Mouse (Mus musculus) adrenal gland, adult (tissue): Measurements from ENCODE around the gene Tmem143.
A peak's percentile ranks its signal among the peaks of the same experiment; 100 is the strongest.
"Not testable (repeated sequence)": the region's sequence is repeated elsewhere in the genome, so short reads cannot be mapped to it uniquely, and the experiment has no call there.

Experiments
- DNase-seq, 2 experiments: peaks; one replicate each; pipeline ENCODE4 v3.0.0; 2022 to 2023; ENCODE audit warnings: low spot score in 1 of 2; ENCODE audit not compliant: inconsistent age in 2 of 2

Tmem143 gene

DNA sequence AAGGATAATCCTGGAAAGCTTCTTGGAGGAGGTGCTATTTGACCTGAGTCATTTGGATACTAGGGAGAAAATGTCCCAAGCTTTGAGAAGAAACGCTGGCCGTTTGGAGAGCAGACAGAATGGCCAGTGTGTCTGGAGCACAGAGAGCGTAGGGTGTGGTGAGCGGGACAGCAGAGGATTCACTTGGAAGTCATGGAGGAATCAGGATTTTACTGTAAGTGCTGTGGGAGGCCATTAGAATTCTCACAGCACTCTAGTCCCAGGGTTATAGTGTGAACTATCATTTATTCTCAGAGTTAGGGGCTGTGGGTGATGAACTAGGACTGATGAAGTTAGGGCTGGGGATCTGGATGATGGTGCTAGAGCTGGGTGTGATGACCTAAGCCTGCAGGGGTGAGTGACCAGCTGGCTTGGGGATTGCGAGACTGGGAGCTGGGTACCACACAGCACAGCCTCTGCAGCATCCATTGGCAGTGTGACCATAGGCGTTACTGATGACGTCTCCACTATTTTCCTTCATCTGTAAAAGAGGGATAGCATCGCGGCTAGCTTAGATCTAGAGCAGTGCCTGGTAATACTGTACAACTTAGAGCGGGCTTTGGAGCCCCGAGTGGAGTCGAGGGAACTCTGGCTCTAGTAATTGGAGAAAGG lies 25.3 kb downstream of the Tmem143 start:
- peak in 1 of 2 experiments; percentile 54 for DNase-seq

DNA sequence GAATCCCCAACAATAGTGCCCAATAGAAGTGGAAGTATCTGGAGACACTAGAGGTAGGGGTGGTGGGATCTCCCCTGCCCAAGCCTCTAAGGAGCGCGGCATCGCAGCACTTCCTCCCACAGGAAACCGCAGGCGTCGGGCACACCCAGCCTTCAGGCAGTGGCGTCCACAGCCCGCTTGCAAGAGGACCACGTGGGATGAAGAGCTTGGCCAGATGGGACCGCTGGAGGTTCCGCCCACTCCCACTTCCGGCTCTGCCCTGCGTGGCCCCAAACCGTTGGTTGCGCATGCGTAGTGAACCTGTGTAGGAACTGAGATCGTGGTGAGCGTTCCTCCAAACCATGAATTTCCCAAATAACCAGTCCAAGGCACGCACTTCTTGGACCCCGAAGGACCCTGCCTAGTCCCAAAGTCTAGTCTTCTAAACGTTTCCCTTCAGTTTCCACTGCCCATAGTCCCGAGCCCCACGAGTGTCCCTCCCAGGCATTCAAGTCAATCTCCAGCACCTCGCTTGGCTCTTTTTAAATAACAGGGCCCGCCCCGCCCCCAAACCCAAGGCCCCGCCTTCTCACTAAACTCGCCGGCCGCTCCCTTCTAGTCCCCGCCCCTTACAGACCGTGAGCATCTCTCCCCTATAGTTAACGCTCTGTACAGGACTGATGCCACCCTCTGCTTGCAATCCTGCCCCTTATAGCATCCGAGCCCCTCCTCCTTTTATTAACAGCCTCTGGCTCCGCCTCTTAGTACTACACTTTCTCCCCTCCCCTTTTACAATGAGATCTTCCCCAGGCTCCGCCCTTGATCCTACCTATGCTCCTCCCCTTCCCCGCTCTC lies 26.4 kb downstream of the Tmem143 start:
- peak; percentile 97 to 99 for DNase-seq

DNA sequence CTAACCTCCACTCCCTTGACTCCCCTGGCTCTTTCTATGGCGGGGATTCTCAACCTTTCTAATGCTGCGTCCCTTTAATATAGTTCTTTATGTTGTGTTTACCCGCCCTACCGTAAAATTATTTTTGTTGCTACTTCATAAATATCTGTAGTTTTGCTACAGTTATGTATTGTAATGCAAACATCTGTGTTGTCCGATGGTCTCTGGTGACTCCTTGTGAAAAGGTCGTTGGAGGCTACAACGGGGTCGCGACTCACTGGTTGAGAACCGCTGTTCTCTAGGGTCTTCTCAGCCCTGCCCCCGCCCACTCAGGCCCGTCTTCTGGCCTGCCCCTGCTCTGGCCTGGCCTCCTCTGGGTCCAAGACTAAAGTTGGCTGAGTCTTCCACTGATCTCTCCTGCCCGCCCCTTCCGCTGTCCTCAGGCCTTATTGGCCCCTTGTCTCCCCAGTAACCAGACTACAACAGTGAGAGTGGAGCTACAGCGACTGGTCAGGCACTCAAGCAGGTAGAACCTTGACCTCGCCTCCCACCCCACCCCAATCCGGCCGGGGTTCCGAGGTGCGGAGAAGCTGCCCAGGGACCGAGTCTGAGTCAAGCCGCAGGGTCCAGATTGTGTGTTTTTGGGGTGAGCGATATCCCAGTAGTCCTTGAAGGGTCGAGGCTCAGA lies 27.2 kb downstream of the Tmem143 start, which contains the start of gene Ccdc114:
Gene Ccdc114, plus strand, starts transcription at position 311 of the 667 bp plus-strand sequence.
- DNase-seq = peak; percentile 89 to 95

DNA sequence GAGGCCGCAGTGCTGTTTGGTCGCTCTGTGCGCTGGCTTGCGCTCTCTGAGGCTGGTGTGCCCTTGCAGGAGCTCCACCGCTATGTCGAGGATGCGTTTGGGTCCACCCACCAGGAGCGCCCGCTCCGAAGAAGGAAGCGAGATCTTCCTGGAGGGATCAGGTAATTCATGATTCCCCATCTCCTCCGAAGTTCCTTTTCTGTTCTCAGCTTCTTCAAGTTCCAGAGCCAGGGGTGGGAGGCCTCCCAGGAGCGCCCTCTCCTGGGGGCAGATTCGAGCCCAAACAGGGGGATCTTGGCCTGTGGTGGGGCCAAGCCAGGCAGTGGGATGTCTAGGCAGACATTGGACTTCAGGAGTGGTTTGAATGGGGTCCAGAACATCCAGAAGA lies 27.7 kb downstream of the Tmem143 start:
- peak in 1 of 2 experiments; percentile 67 for DNase-seq

DNA sequence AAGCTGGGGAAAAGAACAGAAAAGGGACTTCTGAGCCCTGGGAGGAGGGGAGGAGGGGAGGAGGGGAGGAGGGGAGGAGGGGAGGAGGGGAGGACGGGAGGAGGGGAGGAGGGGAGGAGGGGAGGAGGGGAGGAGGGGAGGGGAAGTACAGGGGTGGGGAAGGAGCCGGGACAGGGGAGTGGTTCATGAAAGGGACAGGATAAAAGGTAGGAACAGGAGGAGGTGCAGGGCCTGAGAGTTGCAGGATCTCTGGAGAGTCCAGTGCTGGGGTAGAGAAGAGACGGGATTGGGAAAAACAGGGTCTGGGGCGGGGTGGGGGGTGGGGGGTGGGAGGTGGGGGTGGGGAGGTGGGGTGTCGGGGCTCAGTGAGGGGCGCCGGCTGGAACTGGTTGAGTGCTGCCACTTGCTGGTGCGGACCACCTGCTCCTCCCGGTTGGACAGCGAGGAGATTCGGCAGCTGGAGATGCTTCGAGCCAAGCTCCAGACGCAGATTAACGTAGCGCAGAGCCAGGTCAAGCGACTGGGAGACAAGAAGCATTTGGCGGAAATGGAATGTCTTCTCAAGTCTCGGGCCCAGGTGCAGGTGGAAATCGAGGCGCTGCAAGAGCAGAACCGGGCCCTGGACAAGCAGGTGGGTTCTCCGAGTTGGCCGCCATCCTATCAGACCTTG lies 32.0 kb downstream of the Tmem143 start:
- no peak for DNase-seq

DNA sequence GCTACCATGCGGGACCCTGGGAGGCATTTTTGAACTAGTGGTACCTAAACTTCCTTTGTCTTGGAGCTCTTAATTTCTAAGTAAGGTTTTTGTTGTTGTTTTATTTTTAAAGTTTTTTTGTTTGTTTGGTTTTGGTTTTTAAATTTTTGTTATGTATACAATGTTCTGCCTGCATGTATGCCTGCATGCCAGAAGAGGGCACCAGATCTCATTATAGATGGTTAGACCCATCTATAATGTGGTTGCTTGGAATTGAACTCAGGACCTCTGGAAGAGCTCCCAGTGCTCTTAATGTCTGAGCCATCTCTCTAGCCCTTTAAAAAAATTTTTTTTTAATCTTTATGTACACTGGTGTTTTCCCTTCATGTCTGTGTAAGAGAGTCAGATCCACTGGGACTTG lies 32.9 kb downstream of the Tmem143 start:
- DNase-seq = no peak

DNA sequence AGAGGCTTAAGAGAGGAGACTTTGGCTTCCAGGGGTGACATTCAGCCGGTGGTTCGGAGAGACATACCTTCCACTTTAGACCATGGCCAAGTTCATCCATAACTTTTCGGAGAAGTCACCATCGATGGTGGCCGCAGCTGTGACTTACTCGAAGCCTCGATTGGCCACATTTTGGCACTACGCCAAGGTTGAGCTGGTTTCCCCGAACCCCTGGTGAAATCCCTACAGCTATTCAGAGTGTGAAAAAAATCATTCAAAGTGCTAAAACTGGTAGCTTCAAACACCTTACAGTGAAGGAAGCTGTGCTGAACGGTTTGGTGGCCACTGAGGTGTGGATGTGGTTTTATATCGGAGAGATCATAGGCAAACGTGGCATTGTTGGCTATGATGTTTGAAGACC lies 37.0 kb downstream of the Tmem143 start:
- DNase-seq = not testable (repeated sequence)

DNA sequence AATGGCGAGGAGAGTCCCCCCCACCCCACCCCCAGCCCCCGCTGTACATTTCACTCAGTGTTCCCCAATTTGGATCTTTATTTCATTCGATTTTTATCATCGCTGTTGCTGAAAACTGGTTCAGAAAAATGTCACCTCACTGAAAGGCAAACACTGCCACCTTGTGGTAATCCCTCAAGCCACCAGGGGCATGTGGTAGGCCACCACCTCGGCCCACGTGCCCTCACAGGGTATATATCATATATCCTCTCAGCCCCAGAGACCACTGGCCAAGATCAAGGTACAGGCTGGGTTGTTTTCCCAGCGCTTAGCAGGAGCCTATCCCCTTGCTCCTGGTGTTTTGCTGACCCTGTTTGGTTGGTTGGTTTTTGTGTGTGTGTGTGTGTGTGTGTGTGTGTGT lies 38.4 kb downstream of the Tmem143 start:
- peak; percentile 61 to 89 for DNase-seq

DNA sequence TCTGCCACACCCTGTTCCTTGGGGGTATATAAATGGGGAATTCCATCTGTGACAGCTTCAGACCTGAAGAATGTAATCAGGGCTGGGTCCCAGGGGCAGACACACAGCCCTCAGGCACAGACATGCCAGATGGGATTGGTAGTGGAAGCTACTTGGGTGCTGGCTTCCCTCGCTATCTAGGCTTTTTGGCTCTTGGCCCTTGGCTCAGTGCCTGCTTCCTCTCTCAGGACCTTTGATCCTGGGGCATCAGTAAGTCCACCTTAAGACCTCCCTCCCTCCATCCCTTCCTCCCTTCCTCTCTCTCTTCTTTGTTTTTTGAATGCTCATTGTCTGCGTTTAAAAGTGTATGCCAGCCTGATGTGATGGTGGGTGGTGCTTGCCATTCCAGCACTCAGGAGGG lies 43.1 kb downstream of the Tmem143 start:
- DNase-seq = peak in 1 of 2 experiments; percentile 41

DNA sequence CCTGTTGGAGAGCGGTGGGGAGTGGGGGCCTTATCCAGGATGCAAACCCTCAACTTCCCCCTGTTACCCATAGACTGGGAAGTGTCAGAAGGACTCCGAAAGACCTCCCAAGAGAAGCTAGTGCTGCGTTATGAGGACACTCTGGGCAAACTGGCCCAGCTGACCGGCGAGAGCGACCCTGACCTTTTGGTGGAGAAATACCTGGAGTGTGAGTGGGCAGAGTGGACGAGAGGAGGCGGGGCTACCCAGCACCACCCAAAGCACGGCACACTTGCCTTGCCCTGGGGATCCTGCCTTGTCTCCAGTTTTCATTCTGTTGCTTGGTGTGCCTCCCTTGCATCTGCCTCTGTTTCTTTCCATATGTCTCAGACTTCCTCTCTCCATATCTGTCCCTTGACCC lies 45.2 kb downstream of the Tmem143 start:
- peak; percentile 91 to 93 for DNase-seq

DNA sequence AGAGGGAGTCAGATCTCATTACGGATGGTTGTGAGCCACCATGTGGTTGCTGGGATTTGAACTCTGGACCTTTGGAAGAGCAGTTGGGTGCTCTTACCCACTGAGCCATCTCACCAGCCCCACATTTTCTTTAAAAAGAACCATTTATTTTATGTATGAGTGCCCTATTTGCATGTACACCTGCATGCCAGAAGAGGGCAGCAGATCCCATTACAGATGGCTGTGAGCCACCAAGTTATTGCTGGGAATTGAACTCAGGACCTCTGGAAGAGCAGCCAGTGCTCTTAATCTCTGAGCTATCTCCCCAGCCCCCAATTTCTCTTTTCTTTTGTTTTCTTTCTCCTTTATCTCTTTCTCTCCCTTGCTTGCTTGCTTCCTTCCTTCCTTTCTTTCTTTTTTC lies 46.5 kb downstream of the Tmem143 start:
- DNase-seq = peak in 1 of 2 experiments; percentile 60

DNA sequence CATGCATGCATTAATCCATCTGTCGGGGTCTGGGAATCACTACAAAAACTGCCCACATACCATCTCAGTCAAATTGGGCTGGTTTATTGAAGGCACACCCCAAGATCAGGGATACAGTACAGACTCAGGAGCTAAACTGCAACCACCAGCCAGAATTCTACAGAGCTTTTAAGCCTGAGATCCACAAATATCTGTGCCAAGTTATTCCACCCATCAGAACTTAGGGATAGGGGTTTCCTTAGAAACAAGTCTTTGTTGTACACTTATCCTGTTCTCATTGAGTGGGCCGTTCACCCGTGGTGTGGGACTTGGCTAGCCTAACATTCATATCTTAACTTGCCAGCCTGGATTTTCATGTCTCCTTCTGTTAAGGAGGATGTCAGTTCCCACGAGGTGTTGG lies 52.3 kb downstream of the Tmem143 start:
- no peak for DNase-seq

DNA sequence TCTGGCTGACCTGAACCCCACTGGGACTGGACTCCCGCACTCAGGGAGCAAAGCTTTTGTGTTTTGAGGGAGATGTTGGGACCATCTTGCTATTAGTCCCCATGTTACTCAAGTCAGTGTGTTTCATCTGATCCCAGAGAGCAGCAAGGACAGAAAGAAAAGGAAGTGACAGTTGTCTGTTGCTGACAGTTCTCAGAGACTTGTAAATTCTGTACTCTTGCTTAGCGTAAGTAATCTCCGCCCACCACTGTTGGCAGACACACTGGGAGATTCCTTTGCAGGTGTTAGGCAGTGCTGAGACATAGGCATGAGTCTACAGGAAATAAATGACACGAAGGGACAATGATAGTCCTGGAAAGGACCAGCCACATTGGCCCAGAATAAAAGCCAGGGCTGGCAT lies 59.9 kb downstream of the Tmem143 start:
- DNase-seq = no peak
